Mouse (Mus musculus) thymus, postnatal 25 days (tissue): ENCODE data around the gene Tmem145.
A peak's percentile ranks its signal among the peaks of the same experiment; 100 is the strongest.
"Not testable (repeated sequence)": the region's sequence is repeated elsewhere in the genome, so short reads cannot be mapped to it uniquely, and the experiment has no call there.

Experiments used
- DNase-seq: peaks from one replicate; pipeline ENCODE4 v3.0.0; 2022

Gene Tmem145

DNA sequence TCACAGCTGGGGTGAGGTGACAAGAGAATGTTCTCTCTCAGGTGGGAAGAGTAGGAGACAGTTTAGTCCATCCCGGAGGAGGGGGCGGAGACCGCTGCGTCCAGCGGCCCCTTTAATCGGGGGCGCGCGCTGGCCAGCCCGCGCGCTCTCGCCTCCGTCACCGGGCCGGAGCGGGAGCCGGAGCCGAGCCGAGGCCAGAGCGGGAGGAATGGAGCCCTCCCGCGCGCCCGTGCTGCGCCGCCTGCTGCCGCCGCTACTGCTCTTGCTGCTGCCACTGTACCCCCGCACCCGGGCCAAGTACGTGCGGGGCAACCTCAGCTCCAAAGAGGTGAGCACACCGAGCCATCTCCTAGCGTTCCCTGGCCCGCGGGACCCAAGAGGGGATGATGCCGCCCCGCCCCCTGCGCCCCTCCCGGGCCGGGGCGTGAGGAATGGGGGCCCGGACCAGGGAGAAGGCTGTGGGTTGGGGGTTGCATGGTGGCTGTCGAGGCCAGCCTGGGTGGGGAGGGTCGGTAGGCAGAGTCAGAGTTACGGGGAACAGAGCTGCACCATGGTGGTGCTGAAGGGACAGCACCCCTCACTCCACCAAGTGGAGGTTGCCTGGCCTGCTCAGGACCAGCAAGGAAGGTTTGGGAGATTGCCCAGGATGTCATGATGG is at the start of gene Tmem145:
Tmem145 (plus strand) TSS at position 151 of the 658 bp plus-strand sequence.
- no peak for DNase-seq

DNA sequence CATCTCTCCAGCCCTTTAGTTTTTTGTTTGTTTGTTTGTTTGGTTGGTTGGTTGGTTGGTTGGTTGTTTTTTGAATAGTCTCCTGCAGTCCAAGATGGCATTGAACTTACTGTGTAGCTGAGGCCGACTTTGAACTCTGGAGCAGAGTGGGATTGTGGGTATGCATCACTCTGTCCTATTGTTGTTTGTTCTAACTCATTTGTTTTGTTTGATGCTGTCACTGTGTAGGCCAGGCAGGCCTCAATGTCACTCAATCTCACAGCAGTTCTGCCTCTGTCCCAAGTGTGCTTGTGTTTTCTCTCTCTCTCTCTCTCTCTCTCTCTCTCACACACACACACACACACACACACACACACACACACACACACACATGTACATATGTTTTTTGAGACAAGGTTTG is 44.0 kb upstream of the Tmem145 start:
- DNase-seq = no peak

DNA sequence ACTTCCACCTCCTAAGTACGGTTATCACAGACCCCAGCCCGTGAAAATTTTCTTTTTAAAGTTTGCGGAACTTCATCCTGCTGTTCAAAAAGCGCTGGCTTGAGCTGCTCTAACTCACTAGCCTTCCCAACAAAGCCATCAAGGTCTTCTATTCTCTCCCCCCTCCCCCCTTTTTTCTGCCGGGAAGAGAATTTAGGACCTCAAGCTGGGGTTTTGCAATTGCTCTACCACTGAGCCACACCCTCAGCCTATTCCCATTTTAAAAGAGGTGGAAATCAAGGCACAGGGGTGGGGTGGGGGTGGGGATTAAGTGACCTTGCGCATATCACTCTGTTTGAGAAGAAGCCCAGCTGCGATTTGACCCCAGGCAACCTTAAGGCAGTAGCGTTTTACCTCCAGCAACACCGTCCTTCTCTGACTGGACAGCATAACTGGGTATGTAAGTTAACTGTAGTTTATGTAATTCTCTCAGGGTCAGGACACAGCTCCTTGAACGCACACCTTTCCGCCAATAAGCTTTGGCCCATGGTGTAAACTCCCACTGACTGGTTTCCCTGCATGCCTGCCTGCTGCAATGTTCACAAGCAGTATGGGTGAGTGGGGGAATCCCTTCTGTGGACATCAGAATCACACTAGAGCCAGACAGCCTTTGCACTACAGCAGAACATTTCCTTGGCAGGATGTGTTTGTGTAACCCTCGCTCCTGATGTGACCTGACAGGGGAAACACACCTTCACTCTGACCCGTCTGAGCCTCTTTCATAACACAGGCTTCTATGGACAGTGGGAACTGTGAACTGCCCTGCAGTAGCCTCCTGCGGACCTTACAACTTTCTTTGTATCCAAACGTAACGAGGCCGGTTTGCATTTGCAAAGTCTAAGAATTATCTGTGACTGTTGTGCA is 41.7 kb upstream of the Tmem145 start:
- DNase-seq = no peak

DNA sequence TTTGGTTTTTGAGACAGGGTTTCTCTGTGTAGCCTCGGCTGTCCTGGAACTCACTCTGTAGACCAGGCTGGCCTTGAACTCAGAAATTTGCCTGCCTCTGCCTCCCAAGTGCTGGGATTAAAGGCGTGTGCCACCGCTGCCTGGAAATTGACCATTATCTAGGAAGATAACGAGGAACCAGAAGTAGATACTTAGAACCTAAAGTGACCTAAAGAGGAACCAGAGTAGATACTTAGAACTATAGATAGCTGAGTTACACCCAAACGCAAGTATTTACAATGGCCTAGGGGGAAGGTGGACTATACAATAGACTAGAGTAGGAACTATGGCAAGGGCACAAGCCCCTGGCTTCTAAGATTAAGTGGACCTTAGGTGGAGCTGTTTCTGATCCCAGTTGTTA is 40.2 kb upstream of the Tmem145 start:
- DNase-seq = not testable (repeated sequence)

DNA sequence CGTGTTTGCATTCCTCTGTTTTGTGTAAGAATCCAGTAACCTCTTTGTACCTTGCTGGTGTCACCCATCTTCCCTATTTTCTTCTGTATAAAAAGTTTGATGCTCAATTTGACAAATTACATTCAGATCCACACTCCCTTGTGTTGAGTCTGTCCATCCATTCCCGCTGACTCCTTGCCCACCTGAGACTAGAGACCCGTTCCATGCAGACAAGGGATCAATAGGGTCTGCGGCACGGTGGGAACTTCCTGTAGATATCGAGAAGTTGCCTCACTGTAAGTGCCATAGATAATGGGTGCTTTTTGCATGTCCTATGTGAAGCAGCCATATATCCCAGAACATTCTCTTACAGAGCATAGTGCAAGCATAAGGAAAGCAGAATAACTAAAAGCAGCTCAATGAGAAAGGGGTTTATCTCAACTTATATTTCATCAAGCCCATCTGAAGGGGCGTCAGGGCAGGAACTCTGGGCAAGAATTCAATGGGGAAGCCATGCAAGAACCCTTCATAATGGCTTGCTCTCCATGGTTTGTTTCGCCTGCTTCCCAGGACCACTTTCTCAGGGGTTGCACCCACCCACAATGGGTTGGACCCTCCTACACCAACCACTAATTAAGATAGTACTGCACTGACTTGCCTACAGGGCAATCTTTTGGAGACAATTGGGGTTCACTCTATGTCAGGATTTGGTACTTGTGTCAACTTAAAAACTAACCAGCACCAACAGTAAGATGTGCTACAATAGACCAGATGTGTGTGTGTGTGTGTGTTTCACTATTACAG is 39.5 kb upstream of the Tmem145 start:
- DNase-seq = no peak

DNA sequence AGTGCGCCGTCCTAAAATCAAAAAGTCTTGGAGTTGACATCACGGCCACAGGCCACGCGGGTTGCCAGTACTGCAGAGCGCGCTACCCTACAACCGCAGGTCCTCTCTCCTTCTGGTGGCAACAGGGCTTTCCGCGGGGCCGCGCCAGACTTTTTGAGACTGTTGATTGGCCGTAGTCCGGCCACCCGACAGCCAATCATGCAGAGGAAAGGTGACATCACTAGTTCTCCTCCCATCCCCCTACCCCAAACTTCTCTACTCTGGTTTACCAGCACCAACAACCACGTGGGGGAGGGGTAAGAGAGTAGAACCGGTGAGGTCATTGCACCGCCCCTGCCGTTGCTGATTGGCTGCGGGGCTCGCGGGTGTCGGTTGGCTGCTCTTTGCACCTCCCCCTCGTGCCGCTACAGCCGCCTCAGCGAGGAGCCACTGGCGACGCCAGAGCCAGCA is 38.6 kb upstream of the Tmem145 start, which contains the start of gene Cic:
Cic (plus strand) TSS at position 404 of the 450 bp plus-strand sequence.
- peak; percentile 99 for DNase-seq

DNA sequence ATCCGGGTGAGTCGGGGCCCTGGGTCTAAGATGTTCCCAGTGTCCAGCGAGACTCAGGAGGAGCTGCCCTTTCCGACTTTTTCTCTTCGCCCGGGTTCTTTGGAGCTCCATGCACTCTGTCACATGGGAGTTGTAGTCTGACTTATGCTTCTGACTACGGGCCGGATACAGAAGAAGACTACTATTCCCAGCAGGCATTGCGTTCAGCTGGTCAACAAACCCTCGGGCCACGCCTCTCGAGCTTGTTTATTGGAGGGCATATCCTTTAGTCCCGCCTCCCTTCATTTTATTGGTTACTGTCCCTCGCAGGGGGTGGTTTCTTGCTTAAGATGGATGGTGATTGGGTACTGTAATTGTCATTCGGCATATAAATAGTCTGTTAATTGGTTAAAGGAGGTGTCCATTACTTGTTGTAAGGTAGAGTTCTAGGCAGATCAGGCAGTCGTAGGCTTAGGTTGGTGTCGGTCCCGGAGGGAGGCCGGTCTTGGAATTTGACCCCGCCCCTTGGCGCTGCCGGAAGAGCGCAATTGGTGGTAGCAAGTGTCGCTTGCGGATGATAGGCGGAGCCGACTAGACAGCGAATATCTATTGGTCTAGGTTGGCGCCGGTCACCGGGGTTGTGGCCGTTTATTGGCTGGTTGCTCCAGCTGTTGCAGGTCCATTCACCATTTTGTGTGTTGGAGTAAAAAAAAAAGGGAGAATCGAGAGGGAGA is 38.0 kb upstream of the Tmem145 start:
- DNase-seq = peak; percentile 98

DNA sequence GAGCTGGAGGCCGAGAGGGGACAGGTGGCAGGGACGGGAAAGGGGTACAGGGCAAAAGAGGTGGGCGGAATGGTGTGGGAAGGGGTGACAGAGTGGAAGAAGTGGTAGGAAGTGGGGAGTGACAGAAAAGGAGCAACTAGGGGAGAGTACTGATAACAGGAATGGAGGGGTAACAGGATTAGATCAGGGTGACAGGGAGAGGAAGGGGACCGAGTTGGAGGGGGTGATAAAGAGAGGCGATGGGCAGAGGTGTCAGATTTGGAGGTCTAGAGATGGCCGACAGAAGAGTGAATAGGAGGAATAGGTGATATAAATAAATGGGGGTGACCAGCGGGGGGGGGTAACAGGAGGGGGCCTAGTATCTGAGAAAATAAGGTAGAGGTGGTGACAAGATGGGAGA is 37.3 kb upstream of the Tmem145 start:
- no peak for DNase-seq

DNA sequence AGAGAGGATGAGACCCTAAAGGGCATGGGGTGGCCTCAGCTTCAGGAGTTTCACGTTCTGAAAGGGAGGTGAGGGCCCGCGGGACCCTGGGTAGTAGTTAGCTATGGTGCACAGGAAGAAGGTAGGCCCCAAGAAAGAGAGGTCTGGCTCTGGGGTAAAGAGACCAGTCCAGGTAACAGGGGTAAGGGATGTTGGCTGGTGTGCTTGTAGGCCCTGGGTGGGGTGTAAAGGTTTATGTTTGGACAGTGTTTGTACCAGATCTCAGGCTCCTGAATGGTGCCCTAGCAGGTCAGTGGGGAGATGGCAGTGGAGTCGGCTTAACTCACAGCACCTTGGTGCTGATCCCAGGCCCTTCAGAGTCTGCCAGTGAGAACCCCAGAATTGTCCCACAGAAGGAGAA is 36.9 kb upstream of the Tmem145 start:
- peak; percentile 47 for DNase-seq

DNA sequence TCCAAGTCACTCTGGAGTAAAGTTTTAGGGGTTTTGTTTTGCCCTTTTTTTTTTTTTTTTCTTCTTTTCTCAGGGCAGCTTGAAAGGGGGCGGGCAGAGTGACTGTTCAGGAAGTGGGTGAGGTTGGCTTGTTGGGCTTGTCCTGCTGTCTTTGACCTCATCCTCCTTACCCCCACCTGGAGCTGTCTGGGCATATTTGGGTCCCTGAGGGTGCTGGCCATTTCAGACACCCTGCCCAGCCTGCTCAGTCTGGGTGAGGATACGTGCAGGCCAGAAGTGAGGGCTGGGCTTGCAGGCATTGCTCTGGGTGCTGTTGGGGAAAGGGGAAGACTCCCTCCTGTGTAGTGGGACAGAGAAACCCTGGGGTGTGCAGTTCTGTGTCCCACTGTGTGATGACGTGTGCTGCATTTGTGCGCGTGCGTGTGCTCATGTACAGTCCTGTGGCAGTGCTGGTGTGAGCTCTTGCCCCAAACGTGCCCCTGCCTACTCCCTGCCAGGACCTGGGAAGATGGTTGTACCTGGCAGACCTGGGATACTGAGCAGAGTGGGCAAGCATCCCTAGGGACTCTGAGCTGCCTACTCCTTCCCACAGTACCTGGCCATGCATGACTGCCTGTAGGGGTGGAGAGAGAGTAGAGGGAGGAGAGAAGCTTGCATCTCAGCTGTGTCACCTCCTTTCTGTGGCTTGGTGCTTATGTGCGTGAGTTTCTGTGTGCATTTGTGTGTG is 36.2 kb upstream of the Tmem145 start:
- peak; percentile 49 for DNase-seq

DNA sequence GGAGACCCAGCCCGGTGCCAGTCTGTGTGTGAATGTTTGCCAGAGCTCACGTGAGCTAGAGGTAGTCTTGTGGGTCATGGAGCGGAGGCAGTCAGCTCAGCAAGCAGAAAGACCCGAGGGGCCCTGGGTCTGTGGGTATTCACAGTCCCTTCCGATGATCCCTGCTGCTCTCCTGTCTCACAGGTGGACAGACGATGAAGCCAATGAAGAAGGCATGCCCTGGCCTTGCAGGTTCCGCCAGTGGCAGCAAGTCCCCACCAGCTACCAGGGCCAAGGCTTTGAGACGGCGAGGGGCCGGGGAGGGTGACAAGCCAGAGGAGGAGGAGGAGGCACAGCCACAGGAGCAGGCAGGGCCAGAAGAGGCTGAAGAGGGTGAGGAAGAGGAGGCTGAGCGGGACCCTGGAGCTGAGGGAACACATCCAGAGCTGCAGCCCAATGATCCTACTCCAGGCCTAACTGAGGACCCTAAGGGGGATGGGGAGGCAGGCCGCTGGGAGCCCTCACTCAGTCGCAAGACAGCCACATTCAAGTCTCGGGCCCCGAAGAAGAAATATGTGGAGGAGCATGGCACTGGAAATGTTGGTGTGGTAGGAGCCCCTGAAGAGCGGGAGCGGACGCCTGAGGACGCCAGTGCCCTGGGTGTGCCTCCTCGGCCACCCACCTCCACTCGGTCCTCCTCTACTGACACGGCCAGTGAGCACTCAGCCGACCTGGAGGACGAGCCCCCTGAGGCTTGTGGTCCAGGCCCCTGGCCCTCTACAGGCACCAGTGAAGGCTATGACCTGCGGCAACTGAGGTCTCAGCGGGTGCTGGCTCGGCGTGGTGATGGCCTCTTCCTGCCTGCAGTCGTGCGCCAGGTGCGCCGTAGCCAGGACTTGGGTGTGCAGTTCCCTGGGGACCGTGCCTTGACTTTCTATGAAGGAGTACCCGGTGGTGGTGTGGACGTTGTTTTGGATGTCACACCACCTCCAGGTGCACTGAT is 35.0 kb upstream of the Tmem145 start:
- DNase-seq = no peak

DNA sequence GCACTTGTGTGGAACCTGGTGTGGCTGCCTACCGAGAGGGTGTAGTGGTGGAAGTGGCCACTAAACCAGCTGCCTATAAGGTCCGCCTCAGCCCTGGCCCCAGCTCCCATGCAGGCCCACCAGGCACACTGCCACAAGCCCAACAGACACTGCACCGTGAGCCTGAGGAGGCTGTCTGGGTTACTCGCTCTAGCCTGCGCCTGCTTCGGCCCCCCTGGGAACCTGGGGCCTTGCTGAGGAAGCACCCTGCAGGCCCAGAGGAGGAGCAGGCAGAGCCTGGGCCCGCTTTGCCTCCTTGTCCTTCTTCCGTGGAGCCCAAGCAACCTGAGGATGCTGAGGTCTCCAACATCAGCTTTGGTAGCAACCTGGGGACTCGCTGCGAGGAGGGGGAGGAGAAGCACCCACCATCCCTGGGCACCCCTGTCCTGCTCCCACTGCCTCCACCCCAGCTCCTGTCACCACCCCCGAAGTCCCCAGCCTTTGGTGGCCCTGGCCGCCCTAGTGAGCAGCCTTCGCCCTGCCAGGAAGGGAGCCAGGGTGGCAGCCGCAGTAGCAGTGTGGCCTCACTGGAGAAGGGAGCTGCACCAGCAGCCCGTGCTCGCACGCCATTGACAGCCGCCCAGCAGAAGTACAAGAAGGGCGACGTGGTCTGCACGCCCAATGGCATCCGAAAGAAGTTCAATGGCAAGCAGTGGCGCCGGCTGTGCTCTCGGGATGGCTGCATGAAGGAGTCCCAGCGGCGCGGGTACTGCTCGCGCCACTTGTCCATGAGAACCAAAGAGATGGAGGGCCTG is 34.1 kb upstream of the Tmem145 start:
- DNase-seq = no peak

DNA sequence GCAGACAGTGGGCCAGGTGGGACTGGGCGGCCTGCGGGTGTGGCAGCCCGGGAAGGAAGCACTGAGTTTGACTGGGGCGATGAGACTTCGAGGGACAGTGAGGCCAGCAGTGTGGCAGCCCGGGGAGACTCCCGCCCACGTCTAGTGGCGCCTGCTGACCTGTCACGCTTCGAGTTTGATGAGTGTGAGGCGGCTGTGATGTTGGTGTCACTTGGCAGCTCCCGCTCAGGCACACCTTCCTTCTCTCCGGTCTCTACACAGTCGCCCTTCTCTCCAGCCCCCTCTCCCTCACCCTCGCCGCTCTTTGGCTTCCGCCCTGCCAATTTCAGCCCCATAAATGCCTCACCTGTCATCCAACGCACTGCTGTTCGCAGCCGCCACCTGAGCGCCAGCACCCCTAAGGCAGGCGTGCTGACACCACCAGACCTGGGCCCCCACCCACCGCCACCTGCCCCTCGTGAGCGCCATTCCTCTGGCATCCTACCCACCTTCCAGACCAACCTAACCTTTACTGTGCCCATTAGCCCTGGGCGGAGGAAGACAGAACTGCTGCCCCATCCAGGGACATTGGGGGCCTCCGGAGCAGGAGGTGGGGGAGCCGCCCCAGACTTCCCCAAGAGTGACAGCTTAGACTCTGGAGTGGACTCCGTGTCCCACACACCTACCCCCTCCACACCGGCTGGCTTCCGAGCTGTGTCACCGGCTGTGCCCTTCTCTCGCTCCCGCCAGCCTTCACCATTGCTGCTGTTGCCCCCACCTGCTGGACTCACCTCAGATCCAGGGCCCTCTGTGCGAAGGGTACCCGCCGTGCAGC is 33.3 kb upstream of the Tmem145 start:
- no peak for DNase-seq

DNA sequence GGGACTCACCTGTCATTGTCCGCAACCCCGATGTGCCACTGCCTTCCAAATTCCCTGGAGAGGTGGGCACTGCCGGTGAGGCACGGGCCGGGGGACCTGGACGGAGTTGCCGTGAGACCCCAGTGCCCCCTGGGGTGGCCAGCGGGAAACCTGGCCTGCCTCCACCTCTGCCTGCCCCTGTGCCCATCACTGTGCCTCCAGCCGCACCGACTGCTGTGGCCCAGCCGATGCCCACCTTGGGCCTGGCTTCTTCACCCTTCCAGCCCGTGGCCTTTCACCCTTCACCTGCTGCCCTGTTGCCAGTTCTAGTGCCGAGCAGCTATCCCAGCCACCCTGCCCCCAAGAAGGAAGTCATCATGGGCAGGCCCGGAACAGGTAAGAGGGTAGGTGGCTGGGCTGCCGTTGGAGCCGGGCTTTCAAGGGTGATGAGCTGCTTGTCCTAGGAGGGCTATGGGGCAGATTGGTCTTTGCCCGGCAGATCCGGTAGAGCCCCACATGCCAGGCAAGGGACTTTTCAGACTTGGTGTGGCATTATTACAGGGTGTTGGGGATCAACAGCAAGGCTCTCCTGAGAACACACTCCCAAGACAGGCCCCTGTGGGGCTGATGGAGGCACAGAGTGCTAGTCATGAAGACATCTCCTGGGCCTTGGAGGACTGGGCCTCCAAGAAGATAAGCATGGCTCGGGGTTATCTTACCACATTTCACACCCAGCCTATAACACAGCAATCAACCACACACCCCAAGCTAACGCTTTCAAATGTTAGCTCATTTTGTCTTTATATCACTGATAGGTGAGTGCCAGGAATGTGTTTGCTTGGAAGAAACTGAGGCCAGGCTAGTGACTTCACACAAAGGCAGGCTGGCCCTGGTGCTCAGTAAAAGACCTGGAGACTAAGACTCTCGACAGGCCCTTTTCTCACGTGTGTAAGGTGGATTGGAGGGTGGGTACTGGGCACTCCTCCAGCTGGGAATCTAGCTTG is 32.4 kb upstream of the Tmem145 start:
- no peak for DNase-seq

DNA sequence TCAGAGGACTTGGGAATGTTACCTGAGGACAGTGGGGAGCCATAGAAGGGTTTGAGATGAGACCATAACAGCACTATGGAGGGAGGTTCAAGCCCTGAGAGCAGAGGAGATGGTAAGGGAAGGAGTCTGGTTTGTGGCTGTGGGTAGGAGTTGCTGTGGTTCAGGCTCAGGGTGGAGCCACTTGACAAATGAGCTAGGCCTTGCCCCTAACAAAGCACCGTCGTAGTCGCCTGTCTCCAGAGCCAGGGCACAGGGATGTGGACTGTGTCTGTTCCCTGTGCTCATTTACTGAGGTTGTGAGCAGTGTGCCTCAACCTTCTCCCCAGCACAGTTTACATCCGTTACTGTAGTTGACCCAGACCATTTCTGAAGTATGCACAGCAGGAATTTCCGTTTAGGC is 31.3 kb upstream of the Tmem145 start:
- peak; percentile 54 for DNase-seq

DNA sequence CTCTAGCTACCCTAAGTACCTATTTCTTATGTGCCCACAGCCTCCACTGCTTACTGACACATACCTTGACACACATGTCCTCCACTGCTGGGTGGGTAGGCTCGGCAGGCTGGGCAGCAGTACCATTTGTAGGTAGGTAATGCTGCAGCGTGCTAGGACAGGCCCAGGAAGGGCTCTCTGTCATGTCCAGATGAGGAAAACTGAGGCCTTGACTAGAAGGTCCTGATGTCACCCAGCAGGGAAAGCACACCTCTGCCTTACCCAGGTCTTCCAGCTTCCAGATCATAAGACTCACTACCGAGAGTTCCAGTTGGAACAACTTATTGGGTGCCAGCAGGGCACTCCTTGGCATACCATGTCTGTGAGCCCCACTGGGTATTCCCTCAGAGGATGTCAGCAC is 30.9 kb upstream of the Tmem145 start:
- no peak for DNase-seq

DNA sequence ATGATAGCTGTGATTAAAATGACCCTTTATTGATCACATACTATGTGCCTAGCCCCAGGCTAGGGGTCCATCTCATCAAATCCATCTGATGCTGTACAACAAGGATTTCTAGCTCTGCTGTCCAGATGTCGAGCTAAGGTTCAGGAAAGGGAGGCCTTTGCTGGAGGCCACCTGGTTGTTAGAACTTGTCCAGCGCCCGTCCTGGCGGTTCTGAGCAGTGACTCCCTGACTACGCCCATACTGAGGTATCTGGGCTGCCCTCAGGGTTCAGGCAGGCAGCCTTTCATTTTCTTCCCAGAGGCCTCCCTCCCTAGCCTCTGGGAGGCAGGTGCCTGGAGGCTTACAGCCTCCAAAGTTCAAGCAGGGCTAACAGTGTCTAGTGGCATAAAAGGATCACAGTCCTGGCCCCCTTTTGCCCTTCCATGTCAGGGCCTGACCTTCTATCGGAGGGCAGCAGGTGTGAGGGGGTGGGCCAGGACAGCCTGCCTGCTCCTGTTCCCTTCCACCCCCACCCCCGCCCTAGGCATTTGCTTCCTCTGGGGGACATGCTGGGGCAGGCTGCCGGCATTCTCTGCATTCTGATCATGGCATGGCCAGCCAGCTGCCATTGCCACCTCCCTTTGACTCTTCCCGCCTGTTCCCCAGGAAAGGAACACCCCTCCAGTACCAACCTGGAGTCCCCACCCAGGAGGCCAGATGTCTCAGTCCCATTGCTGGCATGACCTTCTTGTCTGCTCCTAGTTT is 30.2 kb upstream of the Tmem145 start:
- no peak for DNase-seq
